Mouse (Mus musculus) thymus, adult 2 months (tissue): Measurements from ENCODE around the gene Prdm10.

Experiments used
- CTCF ChIP-seq: fragments of 200-500 bp; IDR thresholded peaks from 2 replicates; pipeline ENCODE4 v1.5.1; 2012; ENCODE audit warnings: mild to moderate bottlenecking, control low read depth, low read length, moderate library complexity, borderline replicate concordance; ENCODE audit not compliant: control insufficient read depth, poor library complexity, insufficient read depth; ENCODE audit errors: extremely low read depth
- POLR2A ChIP-seq: fragments of 200-500 bp; IDR thresholded peaks from 2 replicates; pipeline ENCODE4 v1.6.1; 2012; ENCODE audit warnings: mild to moderate bottlenecking, low read length, control low read depth, moderate library complexity; ENCODE audit not compliant: control insufficient read depth, poor library complexity, insufficient read depth; ENCODE audit errors: extremely low read depth

GRCm38 (mm10) chr9:31258237-31258636 is 22.1 kb upstream of the Prdm10 start:
- no peak for TF ChIP-seq CTCF
- TF ChIP-seq POLR2A: no peak
